Mouse (Mus musculus): ENCODE data around the gene Mcub. TPM values are rescaled to one million over a fixed set of nuclear protein-coding genes. Genes with fewer than 3 reads are reported as not detected.

Mcub gene
- total RNA-seq, 2 experiments from 2014 or later = 1.0 to 1.4 TPM

GRCm38 (mm10) chr3:129893143-129893542 lies 76.9 kb downstream of the Mcub start:
- no peak for DNase-seq

- no peak for DNase-seq
These were observed 78.0 kb downstream of the Mcub start for GRCm38 (mm10) chr3:129892003-129892402.

- DNase-seq = no peak
These were observed 82.1 kb downstream of the Mcub start for GRCm38 (mm10) chr3:129887779-129888517.

- no peak for DNase-seq
These were observed 83.6 kb downstream of the Mcub start for GRCm38 (mm10) chr3:129886430-129886829.

- no peak for DNase-seq
These were observed 84.4 kb downstream of the Mcub start for GRCm38 (mm10) chr3:129885577-129885976.

- no peak for DNase-seq
These were observed 88.9 kb downstream of the Mcub start for GRCm38 (mm10) chr3:129880925-129881593.

- DNase-seq = no peak
These were observed 90.1 kb downstream of the Mcub start for GRCm38 (mm10) chr3:129879913-129880312.

GRCm38 (mm10) chr3:129879131-129879757 lies 90.8 kb downstream of the Mcub start:
- DNase-seq = peak; percentile 38

- peak; percentile 87 for DNase-seq
These were observed 91.5 kb downstream of the Mcub start, which contains the start of gene Pla2g12a for GRCm38 (mm10) chr3:129878405-129879021. Gene Pla2g12a, plus strand, starts transcription at chr3:129878606.

- no peak for DNase-seq
These were observed 92.7 kb downstream of the Mcub start for GRCm38 (mm10) chr3:129877327-129877726.

Other genes starting within 250 kb of the Mcub start
- 10 to 100 TPM; 18.2 to 23.7 TPM for gene Egf, start 214.9 kb downstream of the Mcub start, total RNA-seq (2021)
- not detected for gene Lrit3, start 166.2 kb downstream of the Mcub start, total RNA-seq (2021)
- not detected for gene Rrh, start 147.6 kb downstream of the Mcub start, total RNA-seq (2021)
- 10 to 100 TPM; 14.6 to 14.8 TPM for gene Gar1, start 138.8 kb downstream of the Mcub start, total RNA-seq (2021)
- gene Cfi, start 134.3 kb downstream of the Mcub start, total RNA-seq (2021) = not detected
- 10 to 100 TPM; 58.3 to 84.7 TPM for gene Pla2g12a, start 91.6 kb downstream of the Mcub start, total RNA-seq (2021)
- 1 to 10 TPM; 3.2 to 3.6 TPM for gene Casp6, start 68.8 kb downstream of the Mcub start, total RNA-seq (2021)
- 10 to 100 TPM; 19.8 to 20.3 TPM for gene Sec24b, start 91.3 kb upstream of the Mcub start, total RNA-seq (2021)
- under 1 TPM; 0.29 to 0.31 TPM for gene Col25a1, start 161.3 kb upstream of the Mcub start, total RNA-seq (2021)

Measured in gastrocnemius, postnatal 25 days (tissue).